Mouse (Mus musculus): ENCODE data around the gene Man2b2. TPM values are rescaled to one million over a fixed set of nuclear protein-coding genes. Genes with fewer than 3 reads are reported as not detected.

Gene Man2b2
- polyA plus RNA-seq, 1 experiment: 4.5 TPM

GRCm38 (mm10) chr5:36777186-36777585 is 53.3 kb downstream of the Man2b2 start:
- Histone ChIP-seq H3K4me3 (ENCODE audit: insufficient read depth, poor library complexity, severe bottlenecking) (no peak overlapping the region), H3K79me2 (ENCODE audit: control insufficient read depth, insufficient read depth) (no peaks in the 10 kb centered on the region), H3K36me3 (ENCODE audit: control insufficient read depth, insufficient read depth) (no peaks in the 10 kb centered on the region), H3K27me3 (ENCODE audit: control insufficient read depth, insufficient read depth, insufficient read length) (peaks cover 9% of the 10 kb centered on the region), H3K79me3 (ENCODE audit: low read depth) (no peaks in the 10 kb centered on the region), H3ac (ENCODE audit: control insufficient read depth, insufficient read length, low read depth) (no peak overlapping the region)
- TF ChIP-seq CTCF (IDR thresholded peaks at IDR 0.05; ENCODE audit: control insufficient read depth, insufficient read depth, insufficient read length) (no peak), CEBPB (IDR thresholded peaks at IDR 0.05; ENCODE audit: low read depth) (no peak), MYOG (IDR thresholded peaks at IDR 0.05; ENCODE audit: control insufficient read depth, extremely low read depth, insufficient read length) (no peak), FOSL1 (IDR thresholded peaks at IDR 0.05; ENCODE audit: insufficient read depth, low read length, poor library complexity, severe bottlenecking) (no peak)

DNA sequence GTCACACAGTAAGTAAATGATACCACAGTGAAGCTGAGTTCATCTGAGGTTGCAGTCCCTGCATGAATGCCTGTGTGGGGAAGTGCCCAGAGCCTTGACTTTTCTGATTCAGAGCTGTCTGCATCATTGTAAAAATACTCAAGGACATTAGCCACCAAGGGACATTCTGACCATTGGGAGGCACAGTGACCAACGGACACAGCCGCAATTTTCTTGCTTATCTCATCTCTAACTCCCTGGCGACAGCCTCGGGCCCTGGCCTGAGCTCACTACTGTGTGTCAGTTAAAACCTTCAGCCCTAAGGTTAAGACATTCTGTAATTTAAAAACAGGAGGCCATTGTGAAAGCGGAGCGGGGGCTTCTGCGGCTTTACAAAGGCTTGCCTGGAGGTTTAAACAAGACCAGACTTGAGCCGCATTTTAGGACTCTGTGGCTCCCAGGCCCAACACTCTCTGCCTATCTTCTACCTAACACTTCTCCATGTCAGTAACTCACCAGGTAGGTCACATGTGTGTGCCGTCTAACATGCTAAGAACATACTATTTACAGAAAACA is 54.4 kb downstream of the Man2b2 start:
- H3K4me3 ChIP-seq (ENCODE audit: insufficient read depth, poor library complexity, severe bottlenecking): no peak overlapping the region
- H3K36me3 ChIP-seq (ENCODE audit: control insufficient read depth, insufficient read depth): no peaks in the 10 kb centered on the region
- no peaks in the 10 kb centered on the region for H3K79me3 ChIP-seq (ENCODE audit: low read depth)
- H3ac ChIP-seq (ENCODE audit: control insufficient read depth, insufficient read length, low read depth): no peak overlapping the region
- H3K27me3 ChIP-seq (ENCODE audit: control insufficient read depth, insufficient read depth, insufficient read length): peaks cover 9% of the 10 kb centered on the region
- TF ChIP-seq MAX (IDR thresholded peaks at IDR 0.05): no peak
- TF ChIP-seq USF1 (IDR thresholded peaks at IDR 0.05; ENCODE audit: low read depth): no peak
- no peak for TF ChIP-seq FOSL1 (IDR thresholded peaks at IDR 0.05; ENCODE audit: insufficient read depth, low read length, poor library complexity, severe bottlenecking)
- TF ChIP-seq CEBPB (IDR thresholded peaks at IDR 0.05; ENCODE audit: low read depth): no peak
- TF ChIP-seq CTCF (IDR thresholded peaks at IDR 0.05; ENCODE audit: control insufficient read depth, insufficient read depth, insufficient read length): no peak
- TF ChIP-seq MYOD1 (IDR thresholded peaks at IDR 0.05; ENCODE audit: control insufficient read depth, insufficient read length, low read depth): no peak
- H3K79me2 ChIP-seq (ENCODE audit: control insufficient read depth, insufficient read depth): no peaks in the 10 kb centered on the region

DNA sequence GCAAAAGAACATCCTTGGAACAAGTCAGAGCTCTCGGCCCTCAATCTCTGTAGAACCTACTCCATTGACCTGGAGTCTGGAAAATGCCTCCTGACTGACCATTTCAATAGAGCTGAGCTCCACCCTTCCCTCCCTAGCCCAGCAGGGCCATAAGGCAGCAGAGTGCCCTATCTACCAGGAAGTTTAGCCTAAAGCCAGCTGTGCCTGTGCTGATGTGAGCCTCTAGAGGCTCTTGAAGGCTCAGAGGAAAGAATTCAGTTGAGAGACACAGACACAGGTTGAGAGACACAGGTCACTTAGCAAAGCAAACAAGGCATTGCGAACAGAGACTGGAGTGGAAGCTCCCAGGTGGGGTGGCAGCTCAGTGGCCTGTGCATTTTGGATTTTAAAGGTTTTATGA is 55.1 kb downstream of the Man2b2 start:
- H3K36me3 ChIP-seq (ENCODE audit: control insufficient read depth, insufficient read depth): no peaks in the 10 kb centered on the region
- peaks cover 9% of the 10 kb centered on the region for H3K27me3 ChIP-seq (ENCODE audit: control insufficient read depth, insufficient read depth, insufficient read length)
- no peaks in the 10 kb centered on the region for H3K79me2 ChIP-seq (ENCODE audit: control insufficient read depth, insufficient read depth)
- no peak overlapping the region for H3K4me3 ChIP-seq (ENCODE audit: insufficient read depth, poor library complexity, severe bottlenecking)
- no peak overlapping the region for H3ac ChIP-seq (ENCODE audit: control insufficient read depth, insufficient read length, low read depth)
- TF ChIP-seq MAX (IDR thresholded peaks at IDR 0.05): no peak
- TF ChIP-seq USF1 (IDR thresholded peaks at IDR 0.05; ENCODE audit: low read depth): no peak
- no peak for TF ChIP-seq MYOG (IDR thresholded peaks at IDR 0.05; ENCODE audit: control insufficient read depth, extremely low read depth, insufficient read length)
- no peaks in the 10 kb centered on the region for H3K79me3 ChIP-seq (ENCODE audit: low read depth)

- TF ChIP-seq FOSL1 (IDR thresholded peaks at IDR 0.05; ENCODE audit: insufficient read depth, low read length, poor library complexity, severe bottlenecking): no peak
- TF ChIP-seq MYOG (IDR thresholded peaks at IDR 0.05; ENCODE audit: control insufficient read depth, extremely low read depth, insufficient read length): no peak
- no peak for TF ChIP-seq MAX (IDR thresholded peaks at IDR 0.05)
- no peak for TF ChIP-seq MYOD1 (IDR thresholded peaks at IDR 0.05; ENCODE audit: control insufficient read depth, insufficient read length, low read depth)
- no peak for TF ChIP-seq USF1 (IDR thresholded peaks at IDR 0.05; ENCODE audit: low read depth)
- TF ChIP-seq CTCF (IDR thresholded peaks at IDR 0.05; ENCODE audit: control insufficient read depth, insufficient read depth, insufficient read length): no peak
- no peak for TF ChIP-seq CEBPB (IDR thresholded peaks at IDR 0.05; ENCODE audit: low read depth)
- Histone ChIP-seq H3K27me3 (ENCODE audit: control insufficient read depth, insufficient read depth, insufficient read length) (peaks cover 18% of the 10 kb centered on the region), H3K79me2 (ENCODE audit: control insufficient read depth, insufficient read depth) (no peaks in the 10 kb centered on the region), H3ac (ENCODE audit: control insufficient read depth, insufficient read length, low read depth) (no peak overlapping the region), H3K4me3 (ENCODE audit: insufficient read depth, poor library complexity, severe bottlenecking) (no peak overlapping the region), H3K79me3 (ENCODE audit: low read depth) (no peaks in the 10 kb centered on the region), H3K36me3 (ENCODE audit: control insufficient read depth, insufficient read depth) (no peaks in the 10 kb centered on the region)
These were observed 57.9 kb downstream of the Man2b2 start for GRCm38 (mm10) chr5:36772586-36772985.

DNA sequence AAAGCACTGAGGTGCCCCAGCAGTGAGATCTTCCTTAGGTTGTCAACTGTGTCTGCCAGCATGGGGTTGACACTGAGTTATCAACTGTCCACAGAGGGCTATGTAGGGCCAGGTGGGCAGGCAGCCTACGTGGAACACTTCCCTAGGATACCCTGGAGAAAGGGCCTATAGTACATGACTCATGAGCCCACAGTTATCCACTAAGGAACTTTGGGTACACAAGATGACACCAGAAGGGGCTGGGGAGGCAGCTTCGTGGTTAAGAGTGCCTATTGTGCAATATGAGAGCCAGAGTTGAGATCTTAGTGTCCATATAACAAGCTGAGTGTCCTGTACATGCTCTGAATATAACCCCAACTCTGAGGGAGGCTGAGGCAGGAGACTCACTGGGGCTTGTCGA is 60.9 kb downstream of the Man2b2 start:
- Histone ChIP-seq H3K79me2 (ENCODE audit: control insufficient read depth, insufficient read depth) (no peaks in the 10 kb centered on the region), H3K36me3 (ENCODE audit: control insufficient read depth, insufficient read depth) (no peaks in the 10 kb centered on the region), H3K79me3 (ENCODE audit: low read depth) (no peaks in the 10 kb centered on the region), H3K4me3 (ENCODE audit: insufficient read depth, poor library complexity, severe bottlenecking) (no peak overlapping the region), H3ac (ENCODE audit: control insufficient read depth, insufficient read length, low read depth) (no peak overlapping the region), H3K27me3 (ENCODE audit: control insufficient read depth, insufficient read depth, insufficient read length) (peaks cover 13% of the 10 kb centered on the region)
- TF ChIP-seq CEBPB (IDR thresholded peaks at IDR 0.05; ENCODE audit: low read depth) (no peak), USF1 (IDR thresholded peaks at IDR 0.05; ENCODE audit: low read depth) (no peak), MAX (IDR thresholded peaks at IDR 0.05) (no peak), CTCF (IDR thresholded peaks at IDR 0.05; ENCODE audit: control insufficient read depth, insufficient read depth, insufficient read length) (no peak), MYOD1 (IDR thresholded peaks at IDR 0.05; ENCODE audit: control insufficient read depth, insufficient read length, low read depth) (no peak), FOSL1 (IDR thresholded peaks at IDR 0.05; ENCODE audit: insufficient read depth, low read length, poor library complexity, severe bottlenecking) (no peak), MYOG (IDR thresholded peaks at IDR 0.05; ENCODE audit: control insufficient read depth, extremely low read depth, insufficient read length) (no peak)

- TF ChIP-seq MYOD1 (IDR thresholded peaks at IDR 0.05; ENCODE audit: control insufficient read depth, insufficient read length, low read depth) (no peak), CEBPB (IDR thresholded peaks at IDR 0.05; ENCODE audit: low read depth) (no peak), MYOG (IDR thresholded peaks at IDR 0.05; ENCODE audit: control insufficient read depth, extremely low read depth, insufficient read length) (no peak), CTCF (IDR thresholded peaks at IDR 0.05; ENCODE audit: control insufficient read depth, insufficient read depth, insufficient read length) (no peak)
- no peaks in the 10 kb centered on the region for H3K79me2 ChIP-seq (ENCODE audit: control insufficient read depth, insufficient read depth)
- H3K36me3 ChIP-seq (ENCODE audit: control insufficient read depth, insufficient read depth): no peaks in the 10 kb centered on the region
- H3K27me3 ChIP-seq (ENCODE audit: control insufficient read depth, insufficient read depth, insufficient read length): peaks cover 13% of the 10 kb centered on the region
- no peak overlapping the region for H3ac ChIP-seq (ENCODE audit: control insufficient read depth, insufficient read length, low read depth)
- H3K4me3 ChIP-seq (ENCODE audit: insufficient read depth, poor library complexity, severe bottlenecking): no peak overlapping the region
- no peaks in the 10 kb centered on the region for H3K79me3 ChIP-seq (ENCODE audit: low read depth)
These were observed 63.3 kb downstream of the Man2b2 start for GRCm38 (mm10) chr5:36766958-36767703.
